Mouse (Mus musculus): ENCODE results near the gene Zar1l. TPM values are rescaled to one million over a fixed set of nuclear protein-coding genes. Genes with fewer than 3 reads are reported as not detected.

The Zar1l gene
- polyA plus RNA-seq, 1 experiment from 2014 or later, result not detected

GRCm38 (mm10) chr5:150465218-150465617 lies 52.7 kb downstream of the Zar1l start:
- Histone ChIP-seq H3K4me1 (replicated peaks; ENCODE audit: insufficient read depth, low read length) (no peaks in the 10 kb centered on the region), H3K9me3 (replicated peaks; ENCODE audit: low read length) (no peaks in the 10 kb centered on the region), H3K36me3 (ENCODE audit: insufficient read depth, low read length) (no peaks in the 10 kb centered on the region), H3K27ac (no peak overlapping the region), H3K9ac (ENCODE audit: low read depth, low read length) (no peak overlapping the region), H3K27me3 (ENCODE audit: insufficient read depth, low read length) (no peaks in the 10 kb centered on the region), H3K4me3 (replicated peaks; ENCODE audit: low read depth, low read length) (no peak overlapping the region), H3K4me2 (ENCODE audit: low read length) (no peak overlapping the region)
- ATAC-seq (replicated peaks; ENCODE audit: low FRiP score, low read depth), result no peak
- peak; percentile 43 for DNase-seq (ENCODE audit: low spot score)
- no peak for TF ChIP-seq CTCF (IDR thresholded peaks at IDR 0.05; ENCODE audit: low read depth)
- WGBS, result 61% methylated on average over 6 of the region's 6 CpGs

GRCm38 (mm10) chr5:150464721-150465120 lies 53.2 kb downstream of the Zar1l start:
- Histone ChIP-seq H3K4me2 (ENCODE audit: low read length) (no peak overlapping the region), H3K9ac (ENCODE audit: low read depth, low read length) (no peak overlapping the region), H3K9me3 (replicated peaks; ENCODE audit: low read length) (no peaks in the 10 kb centered on the region), H3K4me1 (replicated peaks; ENCODE audit: insufficient read depth, low read length) (no peaks in the 10 kb centered on the region), H3K4me3 (replicated peaks; ENCODE audit: low read depth, low read length) (no peak overlapping the region), H3K27me3 (ENCODE audit: insufficient read depth, low read length) (no peaks in the 10 kb centered on the region), H3K27ac (no peak overlapping the region), H3K36me3 (ENCODE audit: insufficient read depth, low read length) (no peaks in the 10 kb centered on the region)
- DNase-seq (ENCODE audit: low spot score) (no peak), ATAC-seq (replicated peaks; ENCODE audit: low FRiP score, low read depth) (no peak)
- no peak for TF ChIP-seq CTCF (IDR thresholded peaks at IDR 0.05; ENCODE audit: low read depth)
- 57% methylated on average over 3 of the region's 3 CpGs for WGBS

GRCm38 (mm10) chr5:150459801-150460200 lies 58.2 kb downstream of the Zar1l start:
- peak; percentile 29; the same call in 1 of the 2 replicates for TF ChIP-seq CTCF (IDR thresholded peaks at IDR 0.05; ENCODE audit: low read depth)

GRCm38 (mm10) chr5:150457904-150458739 lies 59.8 kb downstream of the Zar1l start:
- TF ChIP-seq CTCF (IDR thresholded peaks at IDR 0.05; ENCODE audit: low read depth), result no peak
- no peak overlapping the region for H3K9ac ChIP-seq (ENCODE audit: low read depth, low read length)
- peak overlapping the region; percentile 19 for H3K4me2 ChIP-seq (ENCODE audit: low read length)
- H3K9me3 ChIP-seq (replicated peaks; ENCODE audit: low read length), result no peaks in the 10 kb centered on the region
- H3K36me3 ChIP-seq (ENCODE audit: insufficient read depth, low read length), result peaks cover 12% of the 10 kb centered on the region; the same call in 1 of the 2 replicates
- ATAC-seq (replicated peaks; ENCODE audit: low FRiP score, low read depth), result no peak
- H3K4me3 ChIP-seq (replicated peaks; ENCODE audit: low read depth, low read length), result peak overlapping the region; percentile 4; the same call in 1 of the 2 replicates
- H3K4me1 ChIP-seq (replicated peaks; ENCODE audit: insufficient read depth, low read length), result no peaks in the 10 kb centered on the region
- WGBS, result 39% methylated on average over 17 of the region's 17 CpGs
- H3K27ac ChIP-seq, result peak overlapping the region; percentile 55
- DNase-seq (ENCODE audit: low spot score), result peak; percentile 31
- no peaks in the 10 kb centered on the region for H3K27me3 ChIP-seq (ENCODE audit: insufficient read depth, low read length)

More at GRCm38 (mm10) chr5:150459801-150460200, 58.2 kb downstream of the Zar1l start:
- peaks cover 7% of the 10 kb centered on the region; the same call in 1 of the 2 replicates for H3K36me3 ChIP-seq (ENCODE audit: insufficient read depth, low read length)
- ATAC-seq (replicated peaks; ENCODE audit: low FRiP score, low read depth) (no peak), DNase-seq (ENCODE audit: low spot score) (no peak)
- no peak overlapping the region for H3K4me2 ChIP-seq (ENCODE audit: low read length)
- no peak overlapping the region for H3K27ac ChIP-seq
- 87% methylated on average over 4 of the region's 4 CpGs for WGBS
- H3K9me3 ChIP-seq (replicated peaks; ENCODE audit: low read length), result no peaks in the 10 kb centered on the region
- no peaks in the 10 kb centered on the region for H3K27me3 ChIP-seq (ENCODE audit: insufficient read depth, low read length)
- H3K4me3 ChIP-seq (replicated peaks; ENCODE audit: low read depth, low read length), result no peak overlapping the region
- H3K4me1 ChIP-seq (replicated peaks; ENCODE audit: insufficient read depth, low read length), result no peaks in the 10 kb centered on the region
- H3K9ac ChIP-seq (ENCODE audit: low read depth, low read length), result no peak overlapping the region

- Histone ChIP-seq H3K4me2 (ENCODE audit: low read length) (peak overlapping the region; percentile 19), H3K36me3 (ENCODE audit: insufficient read depth, low read length) (peaks cover 12% of the 10 kb centered on the region; the same call in 1 of the 2 replicates), H3K27me3 (ENCODE audit: insufficient read depth, low read length) (no peaks in the 10 kb centered on the region), H3K4me1 (replicated peaks; ENCODE audit: insufficient read depth, low read length) (no peaks in the 10 kb centered on the region), H3K4me3 (replicated peaks; ENCODE audit: low read depth, low read length) (peak overlapping the region; percentile 4; the same call in 1 of the 2 replicates), H3K9me3 (replicated peaks; ENCODE audit: low read length) (no peaks in the 10 kb centered on the region), H3K27ac (peak overlapping the region; percentile 55), H3K9ac (ENCODE audit: low read depth, low read length) (no peak overlapping the region)
- DNase-seq (ENCODE audit: low spot score) (peak; percentile 60), ATAC-seq (replicated peaks; ENCODE audit: low FRiP score, low read depth) (no peak)
- TF ChIP-seq CTCF (IDR thresholded peaks at IDR 0.05; ENCODE audit: low read depth), result no peak
- WGBS, result 62% methylated on average over 17 of the region's 17 CpGs
Measured at GRCm38 (mm10) chr5:150457165-150457903, 60.6 kb downstream of the Zar1l start.

Other genes with a start within 250 kb of the Zar1l start
- gene Brca2, start 4.5 kb upstream of the Zar1l start, polyA plus RNA-seq (2015; fragmentation: Nextera tagmentation; extraction: Ambion mirVana), result 12.7 and 13.6 TPM in 2 replicates
- 6.9 and 8.6 TPM in 2 replicates for gene N4bp2l1, start 79.0 kb upstream of the Zar1l start, polyA plus RNA-seq (2015; fragmentation: Nextera tagmentation; extraction: Ambion mirVana)
- 40.9 and 45.1 TPM in 2 replicates for gene N4bp2l2, start 148.0 kb upstream of the Zar1l start, polyA plus RNA-seq (2015; fragmentation: Nextera tagmentation; extraction: Ambion mirVana)
- gene Pds5b, start 155.6 kb upstream of the Zar1l start, polyA plus RNA-seq (2015; fragmentation: Nextera tagmentation; extraction: Ambion mirVana), result 20.1 and 20.7 TPM in 2 replicates